In the genomic region with DNA sequence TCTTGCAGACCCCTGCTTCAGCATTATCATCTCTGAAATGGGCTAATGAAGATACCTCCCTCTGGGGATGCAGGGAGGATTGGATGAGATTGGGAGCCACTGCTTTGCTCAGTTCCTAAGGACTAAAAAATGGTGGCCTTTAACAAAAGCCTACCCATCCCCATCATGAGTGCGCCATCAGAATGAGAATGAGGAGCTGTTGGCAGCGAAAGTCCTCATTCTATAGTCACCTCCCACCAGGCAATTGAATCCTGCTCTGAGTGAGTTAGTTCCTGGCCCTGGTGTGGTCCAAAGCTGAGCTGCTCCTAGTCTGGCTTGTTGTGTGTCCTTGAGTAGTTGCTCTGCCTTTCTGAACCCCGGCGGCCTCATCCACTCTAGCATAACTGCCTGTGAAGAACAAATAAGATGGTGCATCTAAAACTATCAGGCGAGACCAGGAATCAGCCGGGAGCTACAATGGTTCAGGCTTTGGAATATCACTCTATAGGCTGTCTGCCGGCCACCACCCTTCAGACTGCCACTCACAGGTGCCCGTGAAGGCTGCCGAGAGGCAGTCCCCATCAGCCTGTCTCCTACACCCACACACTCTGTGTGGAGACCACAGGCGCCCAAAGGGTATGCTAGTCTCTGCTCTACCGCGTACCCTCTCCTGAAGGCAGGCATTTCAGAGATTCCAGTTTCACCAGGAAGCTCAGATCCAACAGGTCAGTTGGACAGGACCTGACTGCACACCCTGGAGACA, we compare ENCODE assay signal across 22 mouse cellular contexts. TPM values are rescaled to one million over a fixed set of nuclear protein-coding genes. Genes with fewer than 3 reads are reported as not detected.
DNase-seq lines count a peak whose midpoint lies in the region; ATAC-seq lines count a peak whose summit lies in the region.
"Had no signal": no experiment of that assay in that cellular context is flagged by ENCODE, and none has a peak within 500 bp of the region (broad histone marks: within the 10 kb centered on the region; RNA-seq: fewer than 3 reads in every experiment).

No protein-coding gene starts in this region.

- H3K9ac ChIP-seq in heart, embryonic 16.5 days (ENCODE audit: low read length), result no peak overlapping the region
- H3K9ac ChIP-seq: embryonic facial prominence, embryonic 15.5 days; hindbrain, embryonic 13.5 days; limb, embryonic 12.5 days; liver, embryonic 12.5 days; neural tube, embryonic 12.5 days had no signal

- H3K36me3 ChIP-seq in heart, embryonic 16.5 days (ENCODE audit: control insufficient read depth, insufficient read depth), result no peaks in the 10 kb centered on the region
- H3K36me3 ChIP-seq: embryonic facial prominence, embryonic 15.5 days; hindbrain, embryonic 13.5 days; limb, embryonic 12.5 days; liver, embryonic 12.5 days; neural tube, embryonic 12.5 days had no signal

- no peak overlapping the region for H3K4me3 ChIP-seq in heart, embryonic 16.5 days (ENCODE audit: low read length)
- H3K4me3 ChIP-seq: embryonic facial prominence, embryonic 15.5 days; hindbrain, embryonic 13.5 days; left cerebral cortex, adult 2 months; limb, embryonic 12.5 days; liver, embryonic 12.5 days; neural tube, embryonic 12.5 days had no signal

- intact Hi-C loops in gastrocnemius, postnatal 14 days (cut with DNase I; ENCODE audit: low total_unique reads), result loop anchor here (5.0 kb wide), 1 partner anchor 78 kb away; no protein-coding TSS in a partner anchor

- H3K4me2 ChIP-seq in heart, embryonic 16.5 days (ENCODE audit: low read depth, low read length), result no peak overlapping the region
- H3K4me2 ChIP-seq: embryonic facial prominence, embryonic 15.5 days; hindbrain, embryonic 13.5 days; limb, embryonic 12.5 days; liver, embryonic 12.5 days; neural tube, embryonic 12.5 days had no signal

- 0 out of 2 replicates have a peak, but pooled peaks cover 1% of the 10 kb centered on the region for H3K9me3 ChIP-seq in heart, embryonic 16.5 days (replicated peaks; ENCODE audit: control insufficient read depth, low read length)
- H3K9me3 ChIP-seq: embryonic facial prominence, embryonic 15.5 days; hindbrain, embryonic 13.5 days; liver, embryonic 12.5 days; neural tube, embryonic 12.5 days had no signal

- peak overlapping the region; percentile 25 for H3K27ac ChIP-seq in heart, embryonic 16.5 days (ENCODE audit: low read length)
- H3K27ac ChIP-seq: embryonic facial prominence, embryonic 15.5 days; hindbrain, embryonic 13.5 days; left cerebral cortex, adult 2 months; limb, embryonic 12.5 days; liver, embryonic 12.5 days; neural tube, embryonic 12.5 days had no signal

- no peak for ATAC-seq in heart, embryonic 16.5 days (replicated peaks; ENCODE audit: extremely low read depth, insufficient read depth, low FRiP score)
- ATAC-seq in CD4-positive, CD25-positive, alpha-beta regulatory T cell, adult 4 months, result no peak
- ATAC-seq: liver, embryonic 12.5 days had no signal

- no peaks in the 10 kb centered on the region for H3K27me3 ChIP-seq in heart, embryonic 16.5 days (ENCODE audit: control insufficient read depth, insufficient read depth, low read length)
- H3K27me3 ChIP-seq: embryonic facial prominence, embryonic 15.5 days; hindbrain, embryonic 13.5 days; limb, embryonic 12.5 days; liver, embryonic 12.5 days; neural tube, embryonic 12.5 days; Patski had no signal

- DNase-seq in heart, adult 18-20 months, result no peak
- DNase-seq in thymus, postnatal 0 days (ENCODE audit: low spot score), result peak; percentile 46
- DNase-seq in thymus, adult 18-20 months, result no peak
- peak; percentile 59 for DNase-seq in naive thymus-derived CD4-positive, alpha-beta T cell, adult 2 months (ENCODE audit: low read depth)
- DNase-seq in gastrocnemius, postnatal 14 days, result no peak
- DNase-seq: cerebellum, adult 11-12 months; cerebellum, postnatal 25 days; embryo, embryonic 11 days; heart, postnatal 10 days; kidney, adult 9 months; kidney, postnatal 25 days; lung, adult 2 months; lung, postnatal 36 days had no signal

- H3K4me1 ChIP-seq in heart, embryonic 16.5 days (ENCODE audit: control insufficient read depth, insufficient read depth, low read length), result peaks cover 4% of the 10 kb centered on the region; the same call in 1 of the 2 replicates
- H3K4me1 ChIP-seq: hindbrain, embryonic 13.5 days; neural tube, embryonic 12.5 days had no signal

- WGBS in heart, embryonic 16.5 days, result 86% methylated on average over 12 of the region's 12 CpGs

RNA-seq across cellular contexts. Expression of a gene that starts 20.4 kb away (rescaled TPM):
- 541 and 624 TPM in 2 replicates for polyA plus RNA-seq in heart, embryonic 16.5 days (2015; fragmentation: Nextera tagmentation; extraction: Ambion mirVana)
- total RNA-seq in heart, adult 18-20 months (2021), result 1,000 to 10,000 TPM; 1,073 to 1,213 TPM
- 226 and 233 TPM in 2 replicates for polyA plus RNA-seq in thymus, postnatal 0 days (2015; fragmentation: Nextera tagmentation; extraction: Ambion mirVana)
- 100 to 1,000 TPM in 1 of 2 experiments, 10 to 100 TPM in 1; 67.5 to 104 TPM for polyA plus RNA-seq in CD4-positive, CD25-positive, alpha-beta regulatory T cell, adult 4 months (2017; shearing (Covaris generic))
- 1,000 to 10,000 TPM; 1,133 to 1,268 TPM for total RNA-seq in gastrocnemius, postnatal 14 days (2021)

RNA-seq across cellular contexts. Expression of a gene that starts 55.9 kb away (rescaled TPM):
- polyA plus RNA-seq in heart, embryonic 16.5 days (2015; fragmentation: Nextera tagmentation; extraction: Ambion mirVana), result 182 and 205 TPM in 2 replicates
- total RNA-seq in heart, adult 18-20 months (2021), result 10 to 100 TPM; 69.2 to 74.4 TPM
- 85.6 and 89.6 TPM in 2 replicates for polyA plus RNA-seq in thymus, postnatal 0 days (2015; fragmentation: Nextera tagmentation; extraction: Ambion mirVana)
- 10 to 100 TPM; 43.7 to 50.8 TPM for polyA plus RNA-seq in CD4-positive, CD25-positive, alpha-beta regulatory T cell, adult 4 months (2017; shearing (Covaris generic))
- 10 to 100 TPM; 57.9 to 62.0 TPM for total RNA-seq in gastrocnemius, postnatal 14 days (2021)

RNA-seq across cellular contexts. Expression of a gene that starts 57.5 kb away (rescaled TPM):
- 29.0 and 65.0 TPM in 2 replicates for polyA plus RNA-seq in heart, embryonic 16.5 days (2015; fragmentation: Nextera tagmentation; extraction: Ambion mirVana)
- 1 to 10 TPM in 1 of 2 experiments, under 1 TPM in 1; 0.55 to 6.6 TPM for total RNA-seq in heart, adult 18-20 months (2021)
- polyA plus RNA-seq in thymus, postnatal 0 days (2015; fragmentation: Nextera tagmentation; extraction: Ambion mirVana), result 1,084 and 1,272 TPM in 2 replicates
- 100 to 1,000 TPM; 246 to 283 TPM for polyA plus RNA-seq in CD4-positive, CD25-positive, alpha-beta regulatory T cell, adult 4 months (2017; shearing (Covaris generic))
- 1 to 10 TPM; 1.9 to 2.0 TPM for total RNA-seq in gastrocnemius, postnatal 14 days (2021)

Comparison
In these comparisons a context has a peak if more than half of its experiments do, and no peak if none do; other contexts are left out.
1. DNase-seq: peak in thymus, postnatal 0 days (single experiment) and naive thymus-derived CD4-positive, alpha-beta T cell, adult 2 months (single experiment); none in heart, adult 18-20 months (0 of 2), thymus, adult 18-20 months (0 of 2) and gastrocnemius, postnatal 14 days (single experiment).